Mouse (Mus musculus): ENCODE data around the gene Slc8b1. TPM values are rescaled to one million over a fixed set of nuclear protein-coding genes. Genes with fewer than 3 reads are reported as not detected.

Slc8b1 gene
- polyA plus RNA-seq, 1 experiment, result 40.0 TPM

DNA sequence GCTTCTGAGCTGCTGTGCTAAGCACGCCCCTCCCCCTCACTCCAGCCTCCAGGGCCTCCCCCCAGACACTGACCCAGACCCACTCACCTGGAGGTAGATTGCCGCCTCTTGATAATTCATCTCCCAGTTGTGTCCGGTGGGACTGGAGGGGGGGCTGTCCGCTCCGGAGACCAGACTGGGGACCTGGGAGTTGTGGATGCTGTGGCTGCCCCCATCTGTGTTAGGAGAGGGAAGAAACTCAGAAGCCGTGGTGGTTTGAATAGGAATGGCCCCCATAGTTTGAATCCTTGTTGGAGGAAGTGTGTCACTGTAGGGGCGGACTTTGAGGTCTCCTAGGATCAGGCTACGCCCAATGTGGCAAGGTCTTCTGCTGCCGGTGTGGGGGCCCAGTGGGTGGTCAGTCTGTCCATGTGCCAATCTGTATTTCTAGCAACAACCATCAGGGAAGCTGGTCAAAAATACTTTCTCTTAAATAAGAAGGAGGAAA, 49.2 kb downstream of the Slc8b1 start:
- TF ChIP-seq POLR2A (IDR thresholded peaks at IDR 0.05; ENCODE audit: borderline replicate concordance, extremely low read depth, low read depth, low read length) (no peak), CTCF (IDR thresholded peaks at IDR 0.05; ENCODE audit: insufficient read depth, low read length) (no peak)
- no peak for DNase-seq
- Histone ChIP-seq H3K4me1 (ENCODE audit: control insufficient read depth, insufficient read depth, low read length) (peaks cover 16% of the 10 kb centered on the region), H3K4me3 (replicated peaks; ENCODE audit: extremely low read depth, low read depth, low read length) (no peak overlapping the region)
- WGBS, result 72% methylated on average over 9 of the region's 9 CpGs

- DNase-seq, result peak; percentile 52
- no peak for TF ChIP-seq POLR2A (IDR thresholded peaks at IDR 0.05; ENCODE audit: borderline replicate concordance, extremely low read depth, low read depth, low read length)
- no peak for TF ChIP-seq CTCF (IDR thresholded peaks at IDR 0.05; ENCODE audit: insufficient read depth, low read length)
- Histone ChIP-seq H3K4me1 (ENCODE audit: control insufficient read depth, insufficient read depth, low read length) (peaks cover 18% of the 10 kb centered on the region), H3K4me3 (replicated peaks; ENCODE audit: extremely low read depth, low read depth, low read length) (no peak overlapping the region)
- 22% methylated on average over 16 of the region's 16 CpGs for WGBS
Observed at GRCm38 (mm10) chr5:120560616-120561311, 49.8 kb downstream of the Slc8b1 start.

DNA sequence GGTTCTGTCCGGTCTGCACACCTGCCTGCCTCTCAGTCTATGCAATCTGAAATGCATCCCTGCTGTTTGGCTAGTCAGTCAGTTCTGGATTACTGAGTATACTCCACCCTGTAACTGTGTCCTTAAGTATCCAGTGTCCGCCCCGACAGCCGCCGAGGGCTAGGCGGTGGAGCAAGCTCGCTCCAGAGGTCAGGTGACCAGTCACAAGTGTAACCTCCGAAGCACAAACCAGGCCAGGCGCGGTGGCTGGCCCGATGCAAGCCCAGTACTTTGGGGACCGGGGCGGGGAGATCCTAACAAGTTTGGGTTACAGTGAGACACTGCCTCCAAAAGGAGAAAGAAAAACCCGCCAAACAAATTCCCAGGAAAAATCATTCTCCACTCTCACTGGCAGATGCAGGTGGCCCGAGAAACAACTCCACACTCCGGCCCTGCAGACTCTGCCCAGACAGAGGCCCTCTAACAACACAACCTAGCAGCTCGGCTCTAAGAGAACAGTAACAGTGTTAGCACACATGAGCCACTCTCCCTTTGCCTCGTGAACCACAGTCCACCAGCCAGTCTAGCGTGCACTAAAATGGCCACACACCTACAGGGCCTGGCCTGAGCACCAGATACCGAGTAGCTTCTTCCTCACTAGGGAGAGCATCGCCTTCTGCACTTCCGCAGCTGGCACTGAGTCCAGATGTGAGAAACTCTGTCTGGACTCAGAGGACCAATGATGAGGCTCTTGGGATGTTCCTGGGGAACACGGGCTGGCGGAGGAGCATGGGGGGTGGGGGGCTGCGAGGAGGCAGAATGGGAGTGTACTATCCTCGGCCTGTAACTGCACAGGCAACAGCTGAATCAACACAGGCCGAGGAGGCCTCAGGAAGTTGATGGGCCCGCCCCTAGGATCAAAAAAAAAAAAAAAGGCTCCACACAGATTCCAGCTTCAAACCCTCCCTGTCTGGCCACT, 52.3 kb downstream of the Slc8b1 start:
- DNase-seq, result peak; percentile 49
- TF ChIP-seq CTCF (IDR thresholded peaks at IDR 0.05; ENCODE audit: insufficient read depth, low read length) (no peak), POLR2A (IDR thresholded peaks at IDR 0.05; ENCODE audit: borderline replicate concordance, extremely low read depth, low read depth, low read length) (no peak)
- Histone ChIP-seq H3K4me1 (ENCODE audit: control insufficient read depth, insufficient read depth, low read length) (peaks cover 32% of the 10 kb centered on the region), H3K4me3 (replicated peaks; ENCODE audit: extremely low read depth, low read depth, low read length) (no peak overlapping the region)
- 33% methylated on average over 28 of the region's 28 CpGs for WGBS

DNA sequence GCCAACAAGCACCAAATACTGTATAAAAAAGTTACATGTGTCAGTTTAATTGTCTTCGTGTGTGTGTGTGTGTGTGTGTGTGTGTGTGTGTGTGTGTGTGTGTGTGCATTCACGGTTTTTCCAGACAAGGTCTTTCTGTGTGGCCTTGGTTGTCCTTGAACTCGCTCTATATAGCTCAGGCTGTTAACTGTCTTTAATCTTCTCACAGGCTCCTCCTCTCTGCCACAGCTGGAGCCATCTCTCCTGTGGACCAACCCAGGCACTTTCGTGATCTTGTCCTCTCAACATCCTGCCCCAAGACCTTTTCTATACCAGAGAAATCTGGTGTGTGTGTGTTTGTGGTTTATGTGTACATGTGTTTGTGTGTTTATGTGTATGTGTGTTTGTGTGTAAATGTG, 52.9 kb downstream of the Slc8b1 start:
- no peak for DNase-seq
- TF ChIP-seq CTCF (IDR thresholded peaks at IDR 0.05; ENCODE audit: insufficient read depth, low read length) (no peak), POLR2A (IDR thresholded peaks at IDR 0.05; ENCODE audit: borderline replicate concordance, extremely low read depth, low read depth, low read length) (no peak)
- Histone ChIP-seq H3K4me1 (ENCODE audit: control insufficient read depth, insufficient read depth, low read length) (peaks cover 32% of the 10 kb centered on the region), H3K4me3 (replicated peaks; ENCODE audit: extremely low read depth, low read depth, low read length) (no peak overlapping the region)
- 35% methylated on average over 4 of the region's 4 CpGs for WGBS

GRCm38 (mm10) chr5:120565171-120565905, 54.4 kb downstream of the Slc8b1 start:
- WGBS, result 64% methylated on average over 15 of the region's 15 CpGs
- Histone ChIP-seq H3K4me1 (ENCODE audit: control insufficient read depth, insufficient read depth, low read length) (peaks cover 32% of the 10 kb centered on the region), H3K4me3 (replicated peaks; ENCODE audit: extremely low read depth, low read depth, low read length) (no peak overlapping the region)
- no peak for DNase-seq
- TF ChIP-seq POLR2A (IDR thresholded peaks at IDR 0.05; ENCODE audit: borderline replicate concordance, extremely low read depth, low read depth, low read length), result no peak
- TF ChIP-seq CTCF (IDR thresholded peaks at IDR 0.05; ENCODE audit: insufficient read depth, low read length), result no peak

GRCm38 (mm10) chr5:120566101-120566500, 55.1 kb downstream of the Slc8b1 start:
- H3K4me3 ChIP-seq (replicated peaks; ENCODE audit: extremely low read depth, low read depth, low read length), result no peak overlapping the region
- DNase-seq, result no peak
- no peak for TF ChIP-seq POLR2A (IDR thresholded peaks at IDR 0.05; ENCODE audit: borderline replicate concordance, extremely low read depth, low read depth, low read length)
- TF ChIP-seq CTCF (IDR thresholded peaks at IDR 0.05; ENCODE audit: insufficient read depth, low read length), result no peak
- 48% methylated on average over 5 of the region's 5 CpGs for WGBS
- H3K4me1 ChIP-seq (ENCODE audit: control insufficient read depth, insufficient read depth, low read length), result peaks cover 33% of the 10 kb centered on the region

DNA sequence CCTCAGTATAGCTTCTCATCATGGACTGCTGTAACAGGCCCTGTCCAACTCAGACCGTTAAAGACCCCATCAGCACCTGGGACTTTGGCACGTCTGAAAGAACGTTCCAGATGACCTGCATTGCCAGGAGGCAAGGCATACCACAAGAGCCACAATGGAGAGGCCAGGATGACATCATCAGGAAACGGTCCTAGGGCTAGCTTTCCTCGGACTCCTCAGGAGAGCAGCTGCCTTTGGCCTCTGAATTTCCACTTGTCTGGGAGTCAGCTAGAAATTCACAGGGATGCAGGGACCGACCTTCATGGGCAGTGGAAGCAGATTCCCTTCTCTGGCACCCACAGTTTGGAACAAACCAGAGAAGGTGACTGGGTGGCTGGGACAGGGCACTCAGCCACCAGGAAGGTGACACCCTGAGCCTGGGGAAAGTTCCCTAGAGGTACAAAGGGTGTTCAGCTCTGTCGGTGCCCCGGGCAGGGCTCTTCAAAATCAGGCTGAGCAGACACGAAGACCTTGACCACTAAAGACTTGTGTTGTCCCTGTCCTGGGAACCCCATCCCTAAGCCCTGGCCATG, 55.8 kb downstream of the Slc8b1 start:
- TF ChIP-seq CTCF (IDR thresholded peaks at IDR 0.05; ENCODE audit: insufficient read depth, low read length), result no peak
- TF ChIP-seq POLR2A (IDR thresholded peaks at IDR 0.05; ENCODE audit: borderline replicate concordance, extremely low read depth, low read depth, low read length), result no peak
- WGBS, result 35% methylated on average over 9 of the region's 9 CpGs
- peaks cover 32% of the 10 kb centered on the region for H3K4me1 ChIP-seq (ENCODE audit: control insufficient read depth, insufficient read depth, low read length)
- H3K4me3 ChIP-seq (replicated peaks; ENCODE audit: extremely low read depth, low read depth, low read length), result no peak overlapping the region
- no peak for DNase-seq

GRCm38 (mm10) chr5:120567253-120567701, 56.3 kb downstream of the Slc8b1 start:
- no peak for DNase-seq
- Histone ChIP-seq H3K4me3 (replicated peaks; ENCODE audit: extremely low read depth, low read depth, low read length) (no peak overlapping the region), H3K4me1 (ENCODE audit: control insufficient read depth, insufficient read depth, low read length) (peaks cover 32% of the 10 kb centered on the region)
- TF ChIP-seq POLR2A (IDR thresholded peaks at IDR 0.05; ENCODE audit: borderline replicate concordance, extremely low read depth, low read depth, low read length) (no peak), CTCF (IDR thresholded peaks at IDR 0.05; ENCODE audit: insufficient read depth, low read length) (no peak)
- 63% methylated on average over 21 of the region's 21 CpGs for WGBS

Measured in lung, adult 2 months (tissue).